Mouse (Mus musculus) spleen, adult 2 months (tissue): ENCODE results near the gene Pdik1l. TPM values are rescaled to one million over a fixed set of nuclear protein-coding genes. Genes with fewer than 3 reads are reported as not detected.
"Not testable (repeated sequence)": the region's sequence is repeated elsewhere in the genome, so short reads cannot be mapped to it uniquely, and the experiment has no call there.

ENCODE experiments used
- DNase-seq, 2 experiments: peaks; one replicate each; pipeline versions ENCODE4 v3.0.0 to v3.0.0-alpha.2; 2012 to 2021; ENCODE audit warnings: low spot score in 2 of 2, low read depth in 1 of 2
- H3K27ac ChIP-seq: fragments of 200-500 bp; 2 replicates; pipeline ENCODE4 v1.5.1; 2012; ENCODE audit warnings: low read length, inconsistent platforms; ENCODE audit not compliant: insufficient read depth
- H3K27me3 ChIP-seq: fragments of 200-500 bp; 2 replicates; pipeline ENCODE4 v1.6.1; 2012; ENCODE audit warnings: mild to moderate bottlenecking, moderate library complexity, low read length, inconsistent platforms; ENCODE audit not compliant: control insufficient read depth, insufficient read depth
- H3K36me3 ChIP-seq: fragments of 200-500 bp; 2 replicates; pipeline ENCODE4 v1.6.1; 2012; ENCODE audit warnings: mild to moderate bottlenecking, low read length, inconsistent platforms; ENCODE audit not compliant: control insufficient read depth, insufficient read depth
- H3K4me1 ChIP-seq: fragments of 200-500 bp; 2 replicates; pipeline ENCODE4 v1.6.1; 2011; ENCODE audit warnings: inconsistent platforms; ENCODE audit not compliant: control insufficient read depth, insufficient read depth, insufficient read length
- H3K4me3 ChIP-seq: fragments of 200-500 bp; 2 replicates; pipeline ENCODE4 v1.5.1; 2011; ENCODE audit warnings: mild to moderate bottlenecking, inconsistent platforms; ENCODE audit not compliant: insufficient read depth, insufficient read length; ENCODE audit errors: extremely low read depth
- CTCF ChIP-seq: fragments of 200-500 bp; IDR thresholded peaks from 2 replicates; pipeline ENCODE4 v1.5.1; 2011; ENCODE audit warnings: mild to moderate bottlenecking, inconsistent platforms; ENCODE audit not compliant: insufficient read depth, insufficient read length, insufficient replicate concordance; ENCODE audit errors: extremely low read depth
- POLR2A ChIP-seq: fragments of 200-500 bp; IDR thresholded peaks from 2 replicates; pipeline ENCODE4 v1.6.1; 2011; ENCODE audit warnings: low read depth, low read length, inconsistent platforms
- WGBS: fragments of 180-500 bp; shearing (Covaris S2); methylation state at CpG from one replicate; pipeline ENCODE4 v1.1.7; 2018; 5-methylcytosine and 5-hydroxymethylcytosine counted together
- polyA plus RNA-seq: library from polyadenylated mRNA; depleted of rRNA; stranded (reverse); fragments of >200 nt; gene quantifications from 2 replicates; pipeline ENCODE4 v1.2.3, GENCODE M21; 2012

Pdik1l gene
- polyA plus RNA-seq, 1 experiment: 3.6 TPM

- H3K27ac ChIP-seq: no peak overlapping the region
Measured at GRCm38 (mm10) chr4:134300316-134300715, 12.6 kb upstream of the Pdik1l start.

DNA sequence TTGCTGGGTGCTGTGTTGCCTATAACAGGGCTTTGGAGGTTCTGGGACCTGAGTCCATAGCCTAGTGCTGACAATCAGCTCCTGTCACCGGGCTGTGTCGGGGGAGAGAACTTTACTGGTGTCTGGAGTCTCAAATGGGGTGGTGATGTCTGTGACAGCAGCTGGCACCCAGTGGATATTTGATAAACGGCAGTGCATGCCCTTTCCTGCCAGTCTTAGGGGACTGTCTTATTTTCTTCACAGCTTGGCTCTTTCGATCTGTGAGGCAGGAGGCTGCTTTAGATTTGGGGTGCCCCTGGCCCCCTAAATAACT lies 11.8 kb upstream of the Pdik1l start:
- TF ChIP-seq CTCF: no peak
- no peak for TF ChIP-seq POLR2A
- no peak overlapping the region for H3K4me3 ChIP-seq
- H3K36me3 ChIP-seq: no peaks in the 10 kb centered on the region
- 0 out of 2 replicates have a peak, but pooled peaks cover 2% of the 10 kb centered on the region for H3K27me3 ChIP-seq
- H3K27ac ChIP-seq: no peak overlapping the region
- no peaks in the 10 kb centered on the region; the same call in 1 of the 2 replicates for H3K4me1 ChIP-seq
- WGBS: 22% methylated on average over 4 of the region's 4 CpGs
- no peak for DNase-seq

More at GRCm38 (mm10) chr4:134300316-134300715, 12.6 kb upstream of the Pdik1l start:
- no peak overlapping the region for H3K4me3 ChIP-seq
- 23% methylated on average over 9 of the region's 9 CpGs for WGBS
- TF ChIP-seq CTCF: no peak
- no peak for TF ChIP-seq POLR2A
- H3K4me1 ChIP-seq: no peaks in the 10 kb centered on the region; the same call in 1 of the 2 replicates
- no peak for DNase-seq
- H3K36me3 ChIP-seq: no peaks in the 10 kb centered on the region
- H3K27me3 ChIP-seq: 0 out of 2 replicates have a peak, but pooled peaks cover 2% of the 10 kb centered on the region

- no peaks in the 10 kb centered on the region for H3K36me3 ChIP-seq
- H3K27ac ChIP-seq: no peak overlapping the region
- H3K4me1 ChIP-seq: no peaks in the 10 kb centered on the region; the same call in 1 of the 2 replicates
- H3K4me3 ChIP-seq: no peak overlapping the region
- H3K27me3 ChIP-seq: 0 out of 2 replicates have a peak, but pooled peaks cover 2% of the 10 kb centered on the region
- 70% methylated on average over 19 of the region's 19 CpGs for WGBS
- no peak for TF ChIP-seq CTCF
- TF ChIP-seq POLR2A: no peak
- DNase-seq: no peak
Measured at GRCm38 (mm10) chr4:134298626-134299497, 11.2 kb upstream of the Pdik1l start.

DNA sequence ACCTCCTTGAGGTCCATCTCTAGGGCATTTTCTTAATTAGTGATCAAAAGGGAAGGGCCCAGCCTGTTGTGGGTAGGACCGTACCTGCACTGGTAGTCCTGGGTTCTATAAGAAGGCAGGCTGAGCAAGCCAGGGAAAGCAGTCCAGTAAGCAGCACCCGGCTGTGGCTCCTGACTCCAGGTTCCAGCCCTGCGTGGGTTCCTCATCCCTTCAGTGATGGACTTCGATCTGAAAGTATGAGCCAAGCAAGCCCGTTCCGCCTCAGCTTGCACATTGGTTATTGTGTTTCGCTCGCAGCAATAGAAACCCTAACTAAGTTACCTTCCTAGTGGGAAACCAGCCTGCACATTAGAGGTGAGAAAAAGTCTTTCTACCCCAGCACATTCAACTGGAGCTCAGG lies 9.7 kb upstream of the Pdik1l start:
- 0 out of 2 replicates have a peak, but pooled peaks cover 2% of the 10 kb centered on the region for H3K27me3 ChIP-seq
- H3K4me1 ChIP-seq: no peaks in the 10 kb centered on the region; the same call in 1 of the 2 replicates
- H3K27ac ChIP-seq: no peak overlapping the region
- 94% methylated on average over 8 of the region's 8 CpGs for WGBS
- H3K36me3 ChIP-seq: no peaks in the 10 kb centered on the region
- TF ChIP-seq CTCF (no peak), POLR2A (no peak)
- no peak for DNase-seq
- no peak overlapping the region for H3K4me3 ChIP-seq

GRCm38 (mm10) chr4:134296523-134296922 lies 8.8 kb upstream of the Pdik1l start:
- Histone ChIP-seq H3K4me1 (no peaks in the 10 kb centered on the region; the same call in 1 of the 2 replicates), H3K4me3 (no peak overlapping the region), H3K27ac (no peak overlapping the region), H3K36me3 (no peaks in the 10 kb centered on the region), H3K27me3 (0 out of 2 replicates have a peak, but pooled peaks cover 2% of the 10 kb centered on the region)
- no peak for TF ChIP-seq CTCF
- no peak for TF ChIP-seq POLR2A
- WGBS: 91% methylated on average over 4 of the region's 4 CpGs
- no peak for DNase-seq

GRCm38 (mm10) chr4:134296096-134296495 lies 8.4 kb upstream of the Pdik1l start:
- H3K36me3 ChIP-seq, H3K4me1 ChIP-seq, DNase-seq, H3K4me3 ChIP-seq, H3K27ac ChIP-seq, H3K27me3 ChIP-seq: not testable (repeated sequence)
- 89% methylated on average over 4 of the region's 4 CpGs for WGBS

GRCm38 (mm10) chr4:134293692-134294163 lies 6.0 kb upstream of the Pdik1l start:
- no peak for TF ChIP-seq POLR2A
- TF ChIP-seq CTCF: no peak
- WGBS: 63% methylated on average over 9 of the region's 9 CpGs
- DNase-seq: no peak
- no peak overlapping the region for H3K4me3 ChIP-seq
- H3K4me1 ChIP-seq: no peaks in the 10 kb centered on the region
- H3K27ac ChIP-seq: no peak overlapping the region
- no peaks in the 10 kb centered on the region for H3K36me3 ChIP-seq
- H3K27me3 ChIP-seq: no peaks in the 10 kb centered on the region
